Mouse (Mus musculus) olfactory bulb, adult 2 months (tissue): ENCODE measurements at regions not wholly inside any gene's neighbourhood (a gene's known extent, or its start where the extent isn't known, plus 50 kb on each side); places are given as distances from the start of the nearest gene placed in this dataset.

Experiments
- CTCF ChIP-seq: fragments of 200-500 bp; IDR thresholded peaks from 2 replicates; pipeline ENCODE4 v1.5.1; 2012; ENCODE audit warnings: low read depth, mild to moderate bottlenecking, low read length, moderate library complexity; ENCODE audit not compliant: insufficient read depth
- POLR2A ChIP-seq: fragments of 200-500 bp; IDR thresholded peaks from 2 replicates; pipeline ENCODE4 v1.6.1; 2012; ENCODE audit warnings: mild to moderate bottlenecking, low read depth, low read length, moderate library complexity; ENCODE audit not compliant: insufficient read depth

- no peak for TF ChIP-seq CTCF
- TF ChIP-seq POLR2A = no peak
These were observed 145.2 kb upstream of the Krr1 start for GRCm38 (mm10) chr10:111827246-111827645.
